Mouse (Mus musculus): ENCODE data around the gene Snurf. TPM values are rescaled to one million over a fixed set of nuclear protein-coding genes. Genes with fewer than 3 reads are reported as not detected.

The Snurf gene
- polyA plus RNA-seq (2012; rRNA removed) = not detected in 2 replicates

DNA sequence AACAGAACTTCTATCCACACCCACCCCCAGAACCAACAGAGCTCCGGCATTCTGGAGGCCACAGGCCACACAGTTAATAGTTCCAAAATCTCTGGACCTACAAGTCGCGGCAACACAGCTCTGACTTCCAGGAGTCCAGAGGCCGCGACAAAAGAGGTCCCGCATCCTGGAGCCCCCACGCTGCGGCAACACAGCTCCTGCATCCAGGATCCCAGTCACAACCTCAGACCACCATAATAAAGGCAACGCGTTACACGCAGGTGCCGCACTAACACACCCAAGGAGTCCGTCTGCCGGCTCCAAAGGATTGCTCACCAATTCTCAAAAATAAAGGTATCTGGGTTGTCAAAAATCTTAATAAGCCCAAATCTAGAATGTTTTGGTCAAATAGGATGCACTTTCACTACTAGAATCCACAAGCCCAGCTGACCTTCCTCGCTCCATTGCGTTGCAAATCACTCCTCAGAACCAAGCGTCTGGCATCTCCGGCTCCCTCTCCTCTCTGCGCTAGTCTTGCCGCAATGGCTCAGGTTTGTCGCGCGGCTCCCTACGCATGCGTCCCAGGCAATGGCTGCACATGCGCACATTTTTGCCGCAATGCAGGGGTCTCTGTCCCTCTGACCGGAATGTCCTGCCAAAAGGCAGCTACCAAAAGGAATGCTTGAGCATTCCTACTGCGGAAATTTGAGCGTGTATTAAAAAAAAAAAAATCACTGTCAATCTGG, at the start of gene Snurf, which contains the start of gene Gm38393:
Gene Snurf, minus strand, starts transcription at position 444 of the 725 bp plus-strand sequence.
Gene Gm38393, minus strand, starts transcription at position 459 of the 725 bp plus-strand sequence.
- Histone ChIP-seq H3K27ac (ENCODE audit: control insufficient read depth, insufficient read depth, low read length) (no peak within 1 kb of the TSS), H3K36me3 (ENCODE audit: control insufficient read depth, insufficient read depth, low read length) (no peaks in the 10 kb centered on the region), H3K4me3 (ENCODE audit: control insufficient read depth, insufficient read depth, low read length) (no peak within 1 kb of the TSS), H3K4me1 (replicated peaks; ENCODE audit: control insufficient read depth, insufficient read depth, low read length) (no peaks in the 10 kb centered on the region), H3K27me3 (ENCODE audit: control insufficient read depth, insufficient read depth, low read length) (no peaks in the 10 kb centered on the region)
- no peak for TF ChIP-seq CTCF (IDR thresholded peaks at IDR 0.05; ENCODE audit: borderline replicate concordance, control insufficient read depth, extremely low read depth, insufficient read depth, low read length, poor library complexity)
- no peak for TF ChIP-seq POLR2A (IDR thresholded peaks at IDR 0.05; ENCODE audit: control insufficient read depth, extremely low read depth, insufficient read depth, low read length, poor library complexity)
- 53% methylated on average over 30 of the region's 30 CpGs for WGBS
- DNase-seq = no peak

DNA sequence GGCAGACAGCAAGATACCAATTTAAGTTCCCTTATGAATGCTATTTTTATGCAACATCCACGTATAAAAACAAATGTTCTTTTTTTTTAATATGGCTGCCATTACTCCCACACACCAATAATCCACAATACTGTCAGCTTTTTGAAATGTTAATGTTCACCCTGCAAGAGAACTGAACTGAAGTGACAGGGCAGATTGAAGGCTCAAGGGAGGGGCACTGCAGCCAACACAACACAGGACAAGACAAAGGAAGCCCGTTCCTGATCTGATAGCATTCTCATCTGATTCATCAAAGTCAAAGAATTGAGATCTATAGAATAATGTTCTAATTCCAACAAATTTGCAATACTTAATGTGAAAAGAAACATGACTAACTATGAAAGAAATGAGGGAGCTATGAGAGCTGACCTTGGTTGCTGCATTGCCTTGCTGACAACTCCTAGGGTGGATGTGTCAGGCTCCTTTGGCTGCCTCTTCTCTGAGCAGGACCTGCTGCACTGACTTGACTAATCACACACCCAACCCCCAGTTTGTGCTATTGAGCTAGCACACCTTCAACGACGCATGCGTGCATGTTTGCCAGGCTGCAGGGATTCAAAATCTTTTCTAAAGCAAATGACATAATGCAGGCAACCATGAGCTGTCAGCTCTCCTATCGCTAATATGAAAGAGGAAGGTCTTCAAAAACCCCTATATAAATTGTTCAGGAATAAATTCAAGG, 42.8 kb upstream of the Snurf start:
- WGBS = 86% methylated on average over 6 of the region's 6 CpGs
- H3K4me1 ChIP-seq (replicated peaks; ENCODE audit: control insufficient read depth, insufficient read depth, low read length) = no peaks in the 10 kb centered on the region
- no peak for DNase-seq
- TF ChIP-seq POLR2A (IDR thresholded peaks at IDR 0.05; ENCODE audit: control insufficient read depth, extremely low read depth, insufficient read depth, low read length, poor library complexity) (no peak), CTCF (IDR thresholded peaks at IDR 0.05; ENCODE audit: borderline replicate concordance, control insufficient read depth, extremely low read depth, insufficient read depth, low read length, poor library complexity) (no peak)
- no peaks in the 10 kb centered on the region for H3K36me3 ChIP-seq (ENCODE audit: control insufficient read depth, insufficient read depth, low read length)
- no peak overlapping the region for H3K4me3 ChIP-seq (ENCODE audit: control insufficient read depth, insufficient read depth, low read length)
- H3K27ac ChIP-seq (ENCODE audit: control insufficient read depth, insufficient read depth, low read length) = no peak overlapping the region
- H3K27me3 ChIP-seq (ENCODE audit: control insufficient read depth, insufficient read depth, low read length) = no peaks in the 10 kb centered on the region

DNA sequence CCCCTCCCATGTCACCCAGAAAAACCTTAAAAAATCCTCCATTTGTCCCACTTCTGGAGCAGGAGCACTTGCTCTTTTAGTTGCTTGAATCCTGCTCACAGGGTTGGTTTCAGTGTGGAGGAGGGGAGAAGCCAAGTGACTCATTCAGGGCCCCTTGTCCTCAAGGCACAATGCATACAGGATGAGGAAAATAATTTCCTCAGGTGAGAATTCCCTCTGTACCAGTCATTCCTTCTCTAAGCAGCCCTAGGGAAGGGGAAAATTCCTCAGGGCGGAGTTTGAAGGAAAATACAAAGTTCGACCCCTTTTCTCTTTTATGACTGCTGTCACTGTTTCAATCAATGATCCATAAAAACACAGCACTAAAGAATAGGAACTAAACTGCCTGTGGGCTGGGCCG, 8.3 kb upstream of the Snurf start:
- DNase-seq = no peak
- TF ChIP-seq POLR2A (IDR thresholded peaks at IDR 0.05; ENCODE audit: control insufficient read depth, extremely low read depth, insufficient read depth, low read length, poor library complexity) (no peak), CTCF (IDR thresholded peaks at IDR 0.05; ENCODE audit: borderline replicate concordance, control insufficient read depth, extremely low read depth, insufficient read depth, low read length, poor library complexity) (no peak)
- H3K36me3 ChIP-seq (ENCODE audit: control insufficient read depth, insufficient read depth, low read length) = no peaks in the 10 kb centered on the region

DNA sequence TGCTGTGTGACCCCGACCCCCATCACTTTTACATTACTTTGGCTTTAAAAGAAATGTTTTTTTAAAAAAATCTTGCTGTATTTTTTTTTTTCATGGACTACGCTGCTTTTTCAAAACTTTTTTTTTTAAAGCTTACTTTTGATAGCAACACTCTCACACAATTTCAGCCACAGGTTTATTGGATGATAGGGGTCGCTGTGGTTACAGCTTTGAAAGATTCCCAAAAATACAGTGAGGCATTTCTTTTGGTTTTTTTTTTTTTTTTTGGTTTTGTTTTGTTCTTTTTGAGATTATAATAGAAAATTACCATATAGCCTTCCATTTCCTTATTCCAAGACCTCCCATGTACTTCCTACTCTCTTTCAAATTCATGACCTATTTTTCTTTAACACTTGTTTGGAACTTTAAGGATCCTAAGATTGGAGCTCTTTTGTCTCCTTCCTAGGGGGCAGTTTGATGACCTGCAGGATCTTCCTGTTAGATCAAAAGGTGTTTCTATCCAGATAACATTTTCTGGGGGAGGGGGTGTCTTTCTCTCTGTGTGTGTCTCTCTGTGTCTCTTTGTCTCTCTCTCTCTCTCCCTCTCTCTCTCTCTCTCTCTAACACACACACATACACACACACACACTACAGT, 3.0 kb upstream of the Snurf start:
- 51% methylated on average over 3 of the region's 3 CpGs for WGBS
- Histone ChIP-seq H3K27ac (ENCODE audit: control insufficient read depth, insufficient read depth, low read length) (no peak overlapping the region), H3K4me3 (ENCODE audit: control insufficient read depth, insufficient read depth, low read length) (no peak overlapping the region), H3K27me3 (ENCODE audit: control insufficient read depth, insufficient read depth, low read length) (no peaks in the 10 kb centered on the region), H3K4me1 (replicated peaks; ENCODE audit: control insufficient read depth, insufficient read depth, low read length) (no peaks in the 10 kb centered on the region), H3K36me3 (ENCODE audit: control insufficient read depth, insufficient read depth, low read length) (no peaks in the 10 kb centered on the region)
- no peak for TF ChIP-seq CTCF (IDR thresholded peaks at IDR 0.05; ENCODE audit: borderline replicate concordance, control insufficient read depth, extremely low read depth, insufficient read depth, low read length, poor library complexity)
- no peak for TF ChIP-seq POLR2A (IDR thresholded peaks at IDR 0.05; ENCODE audit: control insufficient read depth, extremely low read depth, insufficient read depth, low read length, poor library complexity)
- DNase-seq = no peak

More for the DNA sequence above, 8.3 kb upstream of the Snurf start:
- Histone ChIP-seq H3K27me3 (ENCODE audit: control insufficient read depth, insufficient read depth, low read length) (no peaks in the 10 kb centered on the region), H3K4me3 (ENCODE audit: control insufficient read depth, insufficient read depth, low read length) (no peak overlapping the region), H3K27ac (ENCODE audit: control insufficient read depth, insufficient read depth, low read length) (no peak overlapping the region), H3K4me1 (replicated peaks; ENCODE audit: control insufficient read depth, insufficient read depth, low read length) (no peaks in the 10 kb centered on the region)
- WGBS = 68% methylated on average over 3 of the region's 3 CpGs

DNA sequence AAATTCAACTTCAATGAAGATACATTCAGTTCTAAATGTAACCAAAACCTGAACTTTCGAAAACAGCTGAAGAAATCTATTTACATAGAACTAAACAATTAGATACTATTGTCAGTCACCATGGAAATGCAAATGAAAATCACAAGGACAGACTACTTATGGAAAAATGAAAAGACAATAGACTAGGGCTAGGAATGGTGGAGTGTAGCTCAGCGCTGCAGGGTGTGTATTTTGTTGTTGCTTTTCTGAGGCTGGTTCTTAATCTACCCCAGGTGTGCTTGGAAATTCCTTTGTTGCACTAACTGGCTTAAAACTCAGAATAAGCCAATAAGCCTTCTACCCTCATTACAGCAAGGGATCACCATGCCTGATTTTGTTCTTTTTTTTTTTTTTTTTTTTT, 1.4 kb upstream of the Snurf start:
- Histone ChIP-seq H3K36me3 (ENCODE audit: control insufficient read depth, insufficient read depth, low read length) (no peaks in the 10 kb centered on the region), H3K27me3 (ENCODE audit: control insufficient read depth, insufficient read depth, low read length) (no peaks in the 10 kb centered on the region), H3K27ac (ENCODE audit: control insufficient read depth, insufficient read depth, low read length) (no peak overlapping the region), H3K4me1 (replicated peaks; ENCODE audit: control insufficient read depth, insufficient read depth, low read length) (no peaks in the 10 kb centered on the region), H3K4me3 (ENCODE audit: control insufficient read depth, insufficient read depth, low read length) (no peak overlapping the region)
- no peak for TF ChIP-seq POLR2A (IDR thresholded peaks at IDR 0.05; ENCODE audit: control insufficient read depth, extremely low read depth, insufficient read depth, low read length, poor library complexity)
- no peak for TF ChIP-seq CTCF (IDR thresholded peaks at IDR 0.05; ENCODE audit: borderline replicate concordance, control insufficient read depth, extremely low read depth, insufficient read depth, low read length, poor library complexity)
- WGBS = 68% methylated on average over 2 of the region's 2 CpGs
- DNase-seq = no peak

DNA sequence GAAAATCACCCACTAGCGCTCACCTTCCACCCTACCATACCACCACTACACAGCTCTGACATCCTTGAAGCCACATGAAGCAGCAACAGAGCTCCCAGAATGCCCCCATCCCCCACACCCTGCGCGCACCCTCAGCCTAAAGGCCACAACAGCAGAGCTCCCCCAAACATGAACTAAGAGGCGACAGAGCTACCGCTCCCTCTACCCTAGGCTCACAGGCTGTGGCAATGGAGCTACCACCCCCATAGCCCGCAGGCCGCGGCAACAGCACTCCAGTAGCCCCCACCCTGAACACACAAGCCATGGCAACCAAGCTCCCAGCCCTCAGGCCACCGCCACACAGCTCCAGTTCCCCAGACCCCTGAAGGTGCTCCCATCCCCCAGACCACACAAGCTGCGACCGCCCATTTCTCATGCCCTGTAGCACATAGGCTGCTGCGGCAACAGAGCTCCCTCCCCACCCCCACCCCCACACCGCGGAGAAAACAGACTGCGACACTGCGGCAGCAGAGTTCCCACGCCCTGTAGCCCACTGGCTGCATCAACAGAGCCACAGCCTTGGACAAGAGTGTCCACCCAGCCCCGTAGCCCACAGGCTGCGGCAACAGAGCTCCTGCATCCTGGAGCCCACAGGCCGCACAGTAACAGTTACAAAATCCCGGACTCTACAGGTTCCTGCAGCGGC, 786 bp downstream of the Snurf start:
- H3K27ac ChIP-seq (ENCODE audit: control insufficient read depth, insufficient read depth, low read length) = no peak overlapping the region
- no peaks in the 10 kb centered on the region for H3K4me1 ChIP-seq (replicated peaks; ENCODE audit: control insufficient read depth, insufficient read depth, low read length)
- TF ChIP-seq CTCF (IDR thresholded peaks at IDR 0.05; ENCODE audit: borderline replicate concordance, control insufficient read depth, extremely low read depth, insufficient read depth, low read length, poor library complexity) (no peak), POLR2A (IDR thresholded peaks at IDR 0.05; ENCODE audit: control insufficient read depth, extremely low read depth, insufficient read depth, low read length, poor library complexity) (no peak)
- no peak overlapping the region for H3K4me3 ChIP-seq (ENCODE audit: control insufficient read depth, insufficient read depth, low read length)
- H3K27me3 ChIP-seq (ENCODE audit: control insufficient read depth, insufficient read depth, low read length) = no peaks in the 10 kb centered on the region
- DNase-seq = no peak
- 57% methylated on average over 22 of the region's 22 CpGs for WGBS
- H3K36me3 ChIP-seq (ENCODE audit: control insufficient read depth, insufficient read depth, low read length) = no peaks in the 10 kb centered on the region

All from thymus, adult 2 months (tissue).